Mouse (Mus musculus) olfactory bulb, adult 2 months (tissue): ENCODE measurements around the gene Rdh16. TPM values are rescaled to one million over a fixed set of nuclear protein-coding genes. Genes with fewer than 3 reads are reported as not detected.
"Not testable (repeated sequence)": the region's sequence is repeated elsewhere in the genome, so short reads cannot be mapped to it uniquely, and the experiment has no call there.

Experiments used
- H3K27ac ChIP-seq: fragments of 200-500 bp; 2 replicates; pipeline ENCODE4 v1.5.1; 2012; ENCODE audit warnings: low read depth, low read length; ENCODE audit not compliant: insufficient read depth
- H3K4me1 ChIP-seq: fragments of 200-500 bp; 2 replicates; pipeline ENCODE4 v1.6.1; 2012; ENCODE audit warnings: low read length; ENCODE audit not compliant: control insufficient read depth, insufficient read depth
- H3K4me3 ChIP-seq: fragments of 200-500 bp; 2 replicates; pipeline ENCODE4 v1.5.1; 2012; ENCODE audit warnings: mild to moderate bottlenecking, low read depth, low read length, moderate library complexity; ENCODE audit not compliant: insufficient read depth
- CTCF ChIP-seq: fragments of 200-500 bp; IDR thresholded peaks from 2 replicates; pipeline ENCODE4 v1.5.1; 2012; ENCODE audit warnings: low read depth, mild to moderate bottlenecking, low read length, moderate library complexity; ENCODE audit not compliant: insufficient read depth
- POLR2A ChIP-seq: fragments of 200-500 bp; IDR thresholded peaks from 2 replicates; pipeline ENCODE4 v1.6.1; 2012; ENCODE audit warnings: mild to moderate bottlenecking, low read depth, low read length, moderate library complexity; ENCODE audit not compliant: insufficient read depth
- WGBS: fragments of 180-500 bp; shearing (Covaris S2); methylation state at CpG from one replicate; pipeline ENCODE4 v1.1.7; 2018; 5-methylcytosine and 5-hydroxymethylcytosine counted together
- polyA plus RNA-seq: library from polyadenylated mRNA; stranded (reverse); fragments of >200 nt; gene quantifications from 2 replicates; pipeline ENCODE4 v1.2.4, GENCODE M21; 2012; ENCODE audit warnings: low replicate concordance; ENCODE audit not compliant: missing spikeins, insufficient read depth, insufficient read length

Rdh16 gene
- polyA plus RNA-seq, 1 experiment = not detected

- WGBS = 84% methylated on average over 1 of the region's 1 CpGs
- Histone ChIP-seq H3K4me1 (peaks cover 5% of the 10 kb centered on the region; the same call in 1 of the 2 replicates), H3K4me3 (no peak overlapping the region), H3K27ac (no peak overlapping the region)
- TF ChIP-seq POLR2A (no peak), CTCF (no peak)
Measured at GRCm38 (mm10) chr10:127766564-127766963, 34.4 kb upstream of the Rdh16 start.

- Histone ChIP-seq H3K4me3 (no peak within 1 kb of the TSS), H3K4me1 (no peaks in the 10 kb centered on the region), H3K27ac (no peak within 1 kb of the TSS)
- no peak for TF ChIP-seq POLR2A
- WGBS = 83% methylated on average over 2 of the region's 2 CpGs
Measured at GRCm38 (mm10) chr10:127776011-127776410, 24.9 kb upstream of the Rdh16 start, which contains the start of gene Rdh9. Gene Rdh9 (plus strand): TSS chr10:127776386.

- H3K4me1 ChIP-seq = not testable (repeated sequence)
- WGBS = 98% methylated on average over 17 of the region's 17 CpGs
Measured at GRCm38 (mm10) chr10:127782321-127782720, 18.6 kb upstream of the Rdh16 start.

GRCm38 (mm10) chr10:127785411-127785810 lies 15.5 kb upstream of the Rdh16 start:
- H3K27ac ChIP-seq, H3K4me3 ChIP-seq, H3K4me1 ChIP-seq: not testable (repeated sequence)
- 61% methylated on average over 1 of the region's 1 CpGs for WGBS

More at GRCm38 (mm10) chr10:127782321-127782720, 18.6 kb upstream of the Rdh16 start:
- H3K27ac ChIP-seq, H3K4me3 ChIP-seq: not testable (repeated sequence)

GRCm38 (mm10) chr10:127799295-127799694 lies 1.7 kb upstream of the Rdh16 start:
- WGBS = 80% methylated on average over 1 of the region's 1 CpGs

GRCm38 (mm10) chr10:127801612-127802011 lies 660 bp downstream of the Rdh16 start:
- TF ChIP-seq POLR2A (no peak), CTCF (no peak)
- H3K27ac ChIP-seq = no peak overlapping the region
- H3K4me3 ChIP-seq = no peak overlapping the region
- 91% methylated on average over 2 of the region's 2 CpGs for WGBS
- no peaks in the 10 kb centered on the region for H3K4me1 ChIP-seq

More at GRCm38 (mm10) chr10:127799295-127799694, 1.7 kb upstream of the Rdh16 start:
- no peak overlapping the region for H3K27ac ChIP-seq
- no peaks in the 10 kb centered on the region for H3K4me1 ChIP-seq
- TF ChIP-seq CTCF (no peak), POLR2A (no peak)
- no peak overlapping the region for H3K4me3 ChIP-seq

- TF ChIP-seq CTCF (no peak), POLR2A (no peak)
- WGBS = 82% methylated on average over 5 of the region's 5 CpGs
- H3K27ac ChIP-seq = no peak overlapping the region
- no peaks in the 10 kb centered on the region for H3K4me1 ChIP-seq
- no peak overlapping the region for H3K4me3 ChIP-seq
Measured at GRCm38 (mm10) chr10:127802236-127802635, 1.3 kb downstream of the Rdh16 start.

GRCm38 (mm10) chr10:127804416-127804815 lies 3.5 kb downstream of the Rdh16 start:
- Histone ChIP-seq H3K4me1 (no peaks in the 10 kb centered on the region), H3K4me3 (no peak overlapping the region), H3K27ac (no peak overlapping the region)
- TF ChIP-seq POLR2A (no peak), CTCF (no peak)
- 67% methylated on average over 7 of the region's 7 CpGs for WGBS

GRCm38 (mm10) chr10:127815888-127816287 lies 14.9 kb downstream of the Rdh16 start:
- TF ChIP-seq POLR2A (no peak), CTCF (no peak)
- H3K4me1 ChIP-seq = no peaks in the 10 kb centered on the region
- H3K4me3 ChIP-seq = no peak overlapping the region
- H3K27ac ChIP-seq = no peak overlapping the region

GRCm38 (mm10) chr10:127817268-127817910 lies 16.4 kb downstream of the Rdh16 start:
- WGBS = 82% methylated on average over 4 of the region's 4 CpGs
- not testable (repeated sequence) for H3K4me3 ChIP-seq, H3K4me1 ChIP-seq, H3K27ac ChIP-seq

GRCm38 (mm10) chr10:127821806-127822205 lies 20.9 kb downstream of the Rdh16 start:
- H3K27ac ChIP-seq, H3K4me3 ChIP-seq, H3K4me1 ChIP-seq: not testable (repeated sequence)
- WGBS = 88% methylated on average over 2 of the region's 2 CpGs
